Mouse (Mus musculus): ENCODE data around the gene Wdfy3.

DNA sequence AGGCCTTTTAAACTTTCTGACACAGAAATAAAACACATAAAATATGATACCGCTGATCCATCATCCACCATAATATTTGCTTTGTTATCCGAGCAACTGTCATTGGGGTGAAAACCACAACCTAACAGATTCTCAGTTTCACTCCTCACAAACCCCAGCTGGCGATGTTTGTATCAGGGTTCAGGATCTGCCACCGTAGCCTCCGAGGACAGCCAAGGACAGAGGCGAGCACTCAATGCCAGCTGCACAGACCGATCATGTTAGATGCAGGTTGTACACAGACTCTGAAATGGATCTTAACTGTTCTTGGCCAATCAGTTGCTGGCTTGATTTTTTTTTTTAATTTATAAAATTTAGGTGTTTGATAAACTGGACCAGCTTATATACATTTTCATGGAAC lies 135.1 kb downstream of the Wdfy3 start:
- no peak for TF ChIP-seq CTCF (IDR thresholded peaks at IDR 0.05; ENCODE audit: low read depth)
- no peak for TF ChIP-seq EP300 (optimal IDR thresholded peaks at IDR 0.05)

All from stomach, postnatal 0 days (tissue).